Mouse (Mus musculus): ENCODE results near the gene Fam205c. TPM values are rescaled to one million over a fixed set of nuclear protein-coding genes. Genes with fewer than 3 reads are reported as not detected.
"Not testable (repeated sequence)": the region's sequence is repeated elsewhere in the genome, so short reads cannot be mapped to it uniquely, and the experiment has no call there.

Fam205c gene
- polyA plus RNA-seq, 1 experiment = not detected

DNA sequence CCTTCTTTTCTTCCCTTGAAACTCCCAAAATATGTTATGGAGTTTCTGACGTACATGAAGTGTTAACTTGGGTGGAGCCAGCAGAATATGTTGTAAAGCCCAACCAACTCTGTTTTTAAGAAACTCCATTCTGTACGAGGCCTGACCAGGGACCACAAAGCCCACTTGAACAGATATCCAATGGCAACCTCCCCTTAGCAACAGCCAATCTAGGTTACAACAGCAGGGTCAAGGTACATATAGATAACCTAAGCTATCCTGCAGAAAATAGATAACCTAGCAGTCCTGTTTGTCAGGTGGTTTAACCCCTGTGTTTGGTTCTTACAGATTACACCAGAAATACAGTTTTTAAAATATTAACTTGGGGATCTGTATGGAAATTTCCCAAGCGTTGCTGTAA is 6.6 kb downstream of the Fam205c start:
- H3K4me1 ChIP-seq (ENCODE audit: control insufficient read depth, insufficient read depth, low read length) = no peaks in the 10 kb centered on the region
- no peak for DNase-seq
- H3K27me3 ChIP-seq (replicated peaks; ENCODE audit: control insufficient read depth, insufficient read depth, low read length) = no peaks in the 10 kb centered on the region
- H3K36me3 ChIP-seq (ENCODE audit: control insufficient read depth, insufficient read depth, low read length) = no peaks in the 10 kb centered on the region
- H3K27ac ChIP-seq (ENCODE audit: insufficient read depth, low read depth, low read length) = no peak overlapping the region
- 59% methylated on average over 3 of the region's 3 CpGs for WGBS
- no peak overlapping the region for H3K4me3 ChIP-seq (ENCODE audit: insufficient read depth, low read depth, low read length)
- TF ChIP-seq CTCF (conservative IDR thresholded peaks at IDR 0.05; ENCODE audit: insufficient read depth, insufficient read length, low read depth, low read length) = no peak
- TF ChIP-seq POLR2A (IDR thresholded peaks at IDR 0.05; ENCODE audit: low read depth, low read length) = no peak

DNA sequence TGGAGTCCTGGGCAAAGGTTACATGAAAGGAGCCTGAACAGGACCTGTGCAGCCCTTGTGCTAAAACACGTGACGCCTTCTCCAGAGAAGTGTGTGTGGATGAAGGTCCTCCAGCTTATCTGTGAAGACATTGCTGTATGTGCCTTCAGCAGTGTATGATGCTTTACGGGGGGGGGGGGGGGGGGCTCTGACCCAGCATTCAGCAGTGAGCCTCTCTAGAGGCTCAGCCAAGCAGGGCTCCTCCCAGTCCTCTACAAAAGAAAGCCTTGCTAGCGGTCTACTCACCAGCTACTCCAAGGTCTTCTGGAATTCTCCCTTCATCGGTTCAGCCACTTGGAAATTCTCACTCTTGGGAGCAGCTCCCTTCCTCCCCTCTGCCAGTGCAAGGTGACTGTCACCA is 10.5 kb downstream of the Fam205c start:
- H3K4me1 ChIP-seq (ENCODE audit: control insufficient read depth, insufficient read depth, low read length); H3K36me3 ChIP-seq (ENCODE audit: control insufficient read depth, insufficient read depth, low read length); H3K27me3 ChIP-seq (replicated peaks; ENCODE audit: control insufficient read depth, insufficient read depth, low read length); H3K4me3 ChIP-seq (ENCODE audit: insufficient read depth, low read depth, low read length); H3K27ac ChIP-seq (ENCODE audit: insufficient read depth, low read depth, low read length); DNase-seq: not testable (repeated sequence)
- 84% methylated on average over 5 of the region's 5 CpGs for WGBS

DNA sequence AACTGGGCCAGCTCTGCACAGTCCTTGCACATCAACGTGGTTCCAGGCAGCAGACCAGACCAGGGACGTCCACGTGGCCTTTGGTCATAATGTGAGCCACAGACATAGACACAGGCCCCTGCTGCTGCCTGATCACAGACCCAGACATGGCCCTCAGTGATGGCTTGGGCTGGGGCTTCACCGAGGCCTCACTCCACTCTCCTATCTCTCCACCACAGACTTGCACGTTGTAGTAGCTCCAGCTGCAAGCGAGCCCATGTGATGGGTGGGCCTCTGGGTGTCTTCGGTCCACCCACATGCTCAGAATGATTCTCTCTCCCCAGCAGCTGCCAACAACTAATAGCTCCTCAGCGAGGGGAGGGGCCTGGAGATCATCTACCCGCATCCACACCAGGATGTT is 13.6 kb downstream of the Fam205c start:
- H3K4me1 ChIP-seq (ENCODE audit: control insufficient read depth, insufficient read depth, low read length); H3K27ac ChIP-seq (ENCODE audit: insufficient read depth, low read depth, low read length); DNase-seq; H3K4me3 ChIP-seq (ENCODE audit: insufficient read depth, low read depth, low read length); H3K36me3 ChIP-seq (ENCODE audit: control insufficient read depth, insufficient read depth, low read length); H3K27me3 ChIP-seq (replicated peaks; ENCODE audit: control insufficient read depth, insufficient read depth, low read length): not testable (repeated sequence)
- WGBS = 80% methylated on average over 9 of the region's 9 CpGs

DNA sequence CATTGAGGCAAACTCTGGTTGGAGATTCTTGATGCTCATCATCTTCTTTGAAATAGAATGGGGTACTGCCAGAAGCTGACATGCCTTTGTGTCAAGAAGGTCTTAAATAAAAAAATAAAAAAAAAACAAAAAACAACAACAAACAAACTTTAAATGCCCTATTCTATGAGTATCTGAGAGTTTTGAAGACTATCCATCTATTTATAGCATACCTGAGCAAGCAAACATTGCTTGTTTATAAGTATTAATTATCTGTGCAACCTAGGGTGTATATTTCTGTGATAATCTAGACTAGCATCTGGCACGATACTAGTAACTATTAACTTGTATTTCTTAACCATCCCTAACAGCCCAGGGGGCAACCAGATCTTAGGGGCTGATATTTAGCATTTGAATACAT is 17.4 kb downstream of the Fam205c start, which contains the start of gene Gm12394:
Gene Gm12394, minus strand, starts transcription at position 101 of the 400 bp plus-strand sequence.
- H3K36me3 ChIP-seq (ENCODE audit: control insufficient read depth, insufficient read depth, low read length); H3K4me3 ChIP-seq (ENCODE audit: insufficient read depth, low read depth, low read length): not testable (repeated sequence)
- whole genome bisulfite sequencing = 81% methylated on average over 1 of the region's 1 CpGs

DNA sequence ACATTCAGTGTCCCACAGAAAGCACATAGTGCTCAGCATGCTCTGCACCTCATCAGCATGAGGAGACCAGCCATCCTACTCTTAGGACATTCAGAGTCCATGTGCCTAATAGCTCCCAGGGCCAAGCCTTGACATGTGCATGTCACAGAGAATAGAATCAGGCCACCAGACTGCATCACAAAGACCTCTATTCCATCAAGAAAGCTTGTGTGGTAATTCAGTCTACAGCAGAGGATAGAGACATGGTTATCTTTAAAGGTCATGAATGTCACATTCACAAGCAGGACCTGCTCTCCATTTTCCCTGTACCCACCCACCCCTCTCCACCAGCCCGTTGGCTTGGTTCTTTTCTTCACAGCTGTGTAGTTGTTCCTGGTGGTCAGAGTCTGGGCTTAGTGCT is 20.2 kb downstream of the Fam205c start, which contains the start of gene Fam205a1:
Gene Fam205a1, minus strand, starts transcription at position 101 of the 400 bp plus-strand sequence.
- not testable (repeated sequence) for H3K27me3 ChIP-seq (replicated peaks; ENCODE audit: control insufficient read depth, insufficient read depth, low read length); H3K4me3 ChIP-seq (ENCODE audit: insufficient read depth, low read depth, low read length); H3K27ac ChIP-seq (ENCODE audit: insufficient read depth, low read depth, low read length); H3K4me1 ChIP-seq (ENCODE audit: control insufficient read depth, insufficient read depth, low read length); DNase-seq; H3K36me3 ChIP-seq (ENCODE audit: control insufficient read depth, insufficient read depth, low read length)
- 88% methylated on average over 1 of the region's 1 CpGs for WGBS

More for the DNA sequence above, 17.4 kb downstream of the Fam205c start, which contains the start of gene Gm12394:
- H3K27me3 ChIP-seq (replicated peaks; ENCODE audit: control insufficient read depth, insufficient read depth, low read length); H3K27ac ChIP-seq (ENCODE audit: insufficient read depth, low read depth, low read length); H3K4me1 ChIP-seq (ENCODE audit: control insufficient read depth, insufficient read depth, low read length); DNase-seq: not testable (repeated sequence)

Other genes with a start within 250 kb of the Fam205c start
- gene Gm2564, start 244.5 kb downstream of the Fam205c start, polyA plus RNA-seq (2012; rRNA removed) = 6.3 and 10.6 TPM in 2 replicates
- not detected in 2 replicates for gene Ccl27b, start 219.0 kb downstream of the Fam205c start, polyA plus RNA-seq (2012; rRNA removed)
- 0.19 TPM in 1 of 2 replicates, not detected in the other for gene Il11ra2, start 212.3 kb downstream of the Fam205c start, polyA plus RNA-seq (2012; rRNA removed)
- gene 4930578G10Rik, start 138.7 kb downstream of the Fam205c start, polyA plus RNA-seq (2012; rRNA removed) = 0.14 and 0.35 TPM in 2 replicates
- gene Ccl19, start 117.7 kb downstream of the Fam205c start, polyA plus RNA-seq (2012; rRNA removed) = 20.4 and 41.3 TPM in 2 replicates
- gene Ccl21a, start 100.2 kb downstream of the Fam205c start, polyA plus RNA-seq (2012; rRNA removed) = 19.8 and 66.9 TPM in 2 replicates
- 0.05 TPM in 1 of 2 replicates, not detected in the other for gene Fam205a1, start 20.3 kb downstream of the Fam205c start, polyA plus RNA-seq (2012; rRNA removed)
- not detected in 2 replicates for gene Gm12394, start 17.5 kb downstream of the Fam205c start, polyA plus RNA-seq (2012; rRNA removed)
- gene Phf24, start 42.4 kb upstream of the Fam205c start, polyA plus RNA-seq (2012; rRNA removed) = 1.1 TPM in 2 replicates
- 6.5 and 8.1 TPM in 2 replicates for gene Dnajb5, start 75.6 kb upstream of the Fam205c start, polyA plus RNA-seq (2012; rRNA removed)
- gene 1700022I11Rik, start 95.4 kb upstream of the Fam205c start, polyA plus RNA-seq (2012; rRNA removed) = not detected in 2 replicates
- gene Vcp, start 126.3 kb upstream of the Fam205c start, polyA plus RNA-seq (2012; rRNA removed) = 112 and 130 TPM in 2 replicates
- 6.8 and 7.1 TPM in 2 replicates for gene Fancg, start 136.3 kb upstream of the Fam205c start, polyA plus RNA-seq (2012; rRNA removed)
- gene Pigo, start 151.6 kb upstream of the Fam205c start, polyA plus RNA-seq (2012; rRNA removed) = 24.6 and 28.4 TPM in 2 replicates
- 103 and 118 TPM in 2 replicates for gene Stoml2, start 157.5 kb upstream of the Fam205c start, polyA plus RNA-seq (2012; rRNA removed)
- gene Fam214b, start 172.0 kb upstream of the Fam205c start, polyA plus RNA-seq (2012; rRNA removed) = 14.4 and 15.6 TPM in 2 replicates
- 5.0 and 5.5 TPM in 2 replicates for gene Unc13b, start 184.7 kb upstream of the Fam205c start, polyA plus RNA-seq (2012; rRNA removed)